Mouse (Mus musculus) forebrain, embryonic 14.5 days (tissue): ENCODE data around the gene Elp4. TPM values are rescaled to one million over a fixed set of nuclear protein-coding genes. Genes with fewer than 3 reads are reported as not detected.

Source experiments
- ATAC-seq: fragments of 200-750 bp; cut with Nextera tagmentation; 2 replicates; pipeline ENCODE4 v1.8.0; 2017; ENCODE audit warnings: mild to moderate bottlenecking, moderate library complexity
- DNase-seq: peaks from one replicate; pipeline ENCODE4 v3.0.0-alpha.2; 2015; ENCODE audit warnings: low spot score
- H3K27ac ChIP-seq: fragments of 300-500 bp; sonication (generic); 2 replicates; pipeline ENCODE4 v1.5.1; 2014; ENCODE audit warnings: low read depth, mild to moderate bottlenecking, control low read depth, low read length, moderate library complexity
- H3K27me3 ChIP-seq: fragments of 300-500 bp; sonication (generic); replicated peaks from 2 replicates; pipeline ENCODE4 v1.6.1; 2014; ENCODE audit warnings: low read length, control low read depth, mixed read lengths; ENCODE audit not compliant: control insufficient read depth, insufficient read depth
- H3K36me3 ChIP-seq: fragments of 300-500 bp; sonication (generic); 2 replicates; pipeline ENCODE4 v1.6.1; 2014; ENCODE audit warnings: low read length, control low read depth; ENCODE audit not compliant: control insufficient read depth, insufficient read depth
- H3K4me1 ChIP-seq: fragments of 300-500 bp; sonication (generic); 2 replicates; pipeline ENCODE4 v1.6.1; 2014; ENCODE audit warnings: antibody characterized with exemption, low read length, control low read depth; ENCODE audit not compliant: control insufficient read depth, insufficient read depth
- H3K4me2 ChIP-seq: fragments of 300-500 bp; sonication (generic); 2 replicates; pipeline ENCODE4 v1.6.1; 2014; ENCODE audit warnings: mild to moderate bottlenecking, control low read depth, low read length
- H3K4me3 ChIP-seq: fragments of 300-500 bp; sonication (generic); 2 replicates; pipeline ENCODE4 v1.5.1; 2014; ENCODE audit warnings: low read depth, low read length, control low read depth
- H3K9ac ChIP-seq: fragments of 300-500 bp; sonication (generic); 2 replicates; pipeline ENCODE4 v1.6.1; 2014; ENCODE audit warnings: mild to moderate bottlenecking, low read length, control low read depth, moderate library complexity
- H3K9me3 ChIP-seq: fragments of 300-500 bp; sonication (generic); replicated peaks from 2 replicates; pipeline ENCODE4 v1.6.1; 2016; ENCODE audit warnings: low read length, control low read depth, mixed read lengths; ENCODE audit not compliant: control insufficient read depth
- WGBS: fragments of 180-500 bp; shearing (Covaris S2); extraction: QIAGEN DNeasy Blood & Tissue Kit; methylation state at CpG from one replicate; pipeline ENCODE4 v1.1.7; 2014; 5-methylcytosine and 5-hydroxymethylcytosine counted together
- polyA plus RNA-seq: library from polyadenylated mRNA; unstranded; fragments of >200 nt; fragmentation: Nextera tagmentation; extraction: Ambion mirVana; gene quantifications from 2 replicates; pipeline ENCODE4 v1.2.1, GENCODE M21; 2014

Elp4 gene
- polyA plus RNA-seq, 1 experiment from 2014 or later: 45.5 TPM

- H3K27ac ChIP-seq: no peak overlapping the region; the same call in 1 of the 2 replicates
- WGBS: 22% methylated on average over 6 of the region's 6 CpGs
Observed at GRCm38 (mm10) chr2:105801536-105801935, 102.8 kb downstream of the Elp4 start.

GRCm38 (mm10) chr2:105800694-105801093, 103.7 kb downstream of the Elp4 start:
- Histone ChIP-seq H3K4me2 (no peak overlapping the region), H3K4me1 (peaks cover 11% of the 10 kb centered on the region; the same call in 1 of the 2 replicates), H3K4me3 (no peak overlapping the region), H3K36me3 (no peaks in the 10 kb centered on the region), H3K27me3 (no peaks in the 10 kb centered on the region), H3K9me3 (no peaks in the 10 kb centered on the region), H3K9ac (no peak overlapping the region), H3K27ac (no peak overlapping the region)
- WGBS: 22% methylated on average over 1 of the region's 1 CpGs
- DNase-seq (peak; percentile 57), ATAC-seq (no peak)

More at GRCm38 (mm10) chr2:105801536-105801935, 102.8 kb downstream of the Elp4 start:
- Histone ChIP-seq H3K36me3 (no peaks in the 10 kb centered on the region), H3K4me2 (no peak overlapping the region), H3K9me3 (no peaks in the 10 kb centered on the region), H3K9ac (no peak overlapping the region), H3K4me1 (peaks cover 11% of the 10 kb centered on the region; the same call in 1 of the 2 replicates), H3K4me3 (no peak overlapping the region), H3K27me3 (no peaks in the 10 kb centered on the region)
- ATAC-seq (no peak), DNase-seq (peak; percentile 48)

- 74% methylated on average over 2 of the region's 2 CpGs for WGBS
- Histone ChIP-seq H3K4me1 (peaks cover 11% of the 10 kb centered on the region; the same call in 1 of the 2 replicates), H3K27ac (no peak overlapping the region), H3K4me3 (no peak overlapping the region), H3K36me3 (no peaks in the 10 kb centered on the region), H3K27me3 (no peaks in the 10 kb centered on the region), H3K9ac (no peak overlapping the region), H3K4me2 (no peak overlapping the region), H3K9me3 (no peaks in the 10 kb centered on the region)
- DNase-seq: peak; percentile 57
- ATAC-seq: no peak
Observed at GRCm38 (mm10) chr2:105799840-105800239, 104.5 kb downstream of the Elp4 start.

GRCm38 (mm10) chr2:105797842-105798241, 106.5 kb downstream of the Elp4 start:
- DNase-seq: no peak
- Histone ChIP-seq H3K4me1 (peaks cover 9% of the 10 kb centered on the region; the same call in 1 of the 2 replicates), H3K27me3 (no peaks in the 10 kb centered on the region), H3K9me3 (no peaks in the 10 kb centered on the region), H3K27ac (no peak overlapping the region), H3K9ac (no peak overlapping the region), H3K36me3 (no peaks in the 10 kb centered on the region), H3K4me3 (no peak overlapping the region), H3K4me2 (no peak overlapping the region)
- ATAC-seq: no peak

DNA sequence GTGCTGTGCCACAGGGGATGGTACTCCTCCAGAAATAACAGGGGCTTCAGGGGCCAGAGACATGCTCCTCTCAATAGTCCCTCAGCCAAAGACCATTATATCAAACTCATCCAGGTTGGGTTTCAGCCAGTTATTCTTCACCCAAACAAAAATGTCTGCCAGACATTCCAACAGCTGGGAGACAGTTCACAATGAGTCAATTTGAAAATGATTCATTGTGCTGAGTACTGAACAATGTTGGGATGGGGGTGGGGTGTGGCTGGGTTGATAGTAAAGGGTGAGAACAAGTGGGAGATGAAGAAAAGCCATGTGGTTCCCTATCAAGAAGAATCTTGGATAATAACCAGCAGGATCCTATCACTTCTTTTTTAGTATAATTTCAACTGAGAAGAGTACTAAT, 108.3 kb downstream of the Elp4 start:
- no peak for ATAC-seq
- no peak for DNase-seq
- H3K9ac ChIP-seq: no peak overlapping the region

DNA sequence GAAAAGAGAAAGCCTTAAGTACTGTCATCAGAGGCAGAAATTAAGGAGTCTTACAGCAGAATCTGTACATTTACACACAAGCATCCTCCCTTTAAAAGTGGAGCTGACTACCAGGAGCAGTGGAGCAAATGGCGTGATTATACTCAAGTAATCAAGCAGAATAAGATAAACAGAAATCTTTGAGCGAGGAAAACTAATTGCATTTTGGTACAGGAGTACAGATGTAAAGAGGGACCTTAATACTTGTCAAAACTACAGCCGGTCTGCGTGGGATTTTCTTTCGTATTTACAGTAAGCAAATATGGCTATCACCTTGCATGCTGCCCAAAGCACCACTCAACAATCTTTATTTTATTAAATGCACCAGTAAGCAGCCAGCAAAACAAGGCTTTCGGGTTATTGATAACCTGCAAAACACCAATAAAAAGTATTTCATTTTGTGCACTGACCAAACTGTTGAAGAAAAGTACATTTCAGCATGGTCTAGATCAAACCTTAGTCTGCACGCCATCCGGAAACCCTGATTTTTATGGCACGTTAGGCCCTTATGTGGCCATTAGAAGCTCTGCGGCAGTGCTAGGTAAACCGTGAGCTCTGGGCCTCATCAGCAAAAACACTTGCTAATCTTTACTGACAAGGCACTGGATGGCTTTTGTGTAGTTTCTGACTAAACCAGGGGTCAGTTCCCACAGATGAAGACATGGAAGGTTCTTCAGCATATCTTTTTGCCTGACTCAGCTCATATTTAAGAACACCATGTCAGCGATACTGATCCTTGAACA, 111.8 kb downstream of the Elp4 start:
- Histone ChIP-seq H3K4me2 (0 out of 2 replicates have a peak overlapping the region, but pooled peaks have one; percentile 2), H3K27ac (no peak overlapping the region), H3K4me3 (no peak overlapping the region), H3K9ac (no peak overlapping the region), H3K27me3 (no peaks in the 10 kb centered on the region), H3K4me1 (peaks cover 14% of the 10 kb centered on the region), H3K9me3 (no peaks in the 10 kb centered on the region), H3K36me3 (no peaks in the 10 kb centered on the region)
- peak; percentile 71 for ATAC-seq
- peak; percentile 72 for DNase-seq
- 25% methylated on average over 12 of the region's 12 CpGs for WGBS

More for the DNA sequence above, 108.3 kb downstream of the Elp4 start:
- no peak overlapping the region for H3K4me3 ChIP-seq
- peaks cover 18% of the 10 kb centered on the region for H3K4me1 ChIP-seq
- no peaks in the 10 kb centered on the region for H3K27me3 ChIP-seq
- H3K4me2 ChIP-seq: no peak overlapping the region
- H3K9me3 ChIP-seq: no peaks in the 10 kb centered on the region
- H3K36me3 ChIP-seq: no peaks in the 10 kb centered on the region
- no peak overlapping the region for H3K27ac ChIP-seq

DNA sequence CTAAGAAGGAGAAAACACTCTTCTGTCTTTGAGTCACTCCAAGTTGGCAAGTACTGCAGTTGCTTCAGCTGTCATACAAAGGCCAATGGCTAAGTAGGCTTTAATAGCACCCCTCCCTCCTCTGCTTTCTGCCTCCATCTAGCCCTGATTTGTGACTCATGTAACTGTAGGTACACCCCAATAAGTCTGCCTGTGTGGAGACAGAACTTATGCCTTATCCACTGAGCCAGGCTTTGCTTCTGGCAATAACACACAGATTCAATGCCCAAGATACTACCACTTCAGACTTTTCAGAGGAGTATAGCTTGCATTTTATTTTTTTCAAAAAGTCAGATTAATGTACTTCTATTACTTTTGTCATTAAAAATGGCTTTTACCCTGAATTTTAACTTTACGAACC, 114.4 kb downstream of the Elp4 start:
- Histone ChIP-seq H3K9ac (no peak overlapping the region), H3K27ac (no peak overlapping the region), H3K4me2 (no peak overlapping the region), H3K4me1 (peaks cover 14% of the 10 kb centered on the region), H3K36me3 (no peaks in the 10 kb centered on the region), H3K4me3 (no peak overlapping the region), H3K9me3 (no peaks in the 10 kb centered on the region), H3K27me3 (no peaks in the 10 kb centered on the region)
- ATAC-seq: no peak
- 93% methylated on average over 1 of the region's 1 CpGs for WGBS
- no peak for DNase-seq

DNA sequence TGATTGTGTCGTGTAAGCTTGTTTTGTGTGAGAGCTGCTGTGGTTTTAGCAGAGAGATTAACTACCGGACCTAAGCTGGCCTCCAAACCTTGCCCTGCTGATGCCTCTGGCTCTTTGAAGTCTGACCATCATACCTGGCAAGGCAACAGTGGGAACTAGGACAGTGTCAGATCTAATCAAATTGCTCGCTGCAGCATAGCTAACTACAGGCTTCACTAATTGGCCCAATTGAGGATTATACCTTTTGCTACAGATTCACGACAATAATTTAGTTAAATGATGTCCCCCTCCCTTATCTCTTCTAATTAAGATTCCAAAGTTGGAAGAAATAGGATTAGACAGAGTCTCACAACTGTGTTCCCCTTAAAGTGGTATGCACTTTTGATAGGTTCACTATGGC, 116.6 kb downstream of the Elp4 start:
- peaks cover 12% of the 10 kb centered on the region for H3K4me1 ChIP-seq
- ATAC-seq: no peak
- H3K36me3 ChIP-seq: no peaks in the 10 kb centered on the region
- no peaks in the 10 kb centered on the region for H3K27me3 ChIP-seq
- H3K4me2 ChIP-seq: no peak overlapping the region
- no peak overlapping the region for H3K4me3 ChIP-seq
- DNase-seq: no peak
- WGBS: 13% methylated on average over 4 of the region's 4 CpGs
- no peaks in the 10 kb centered on the region for H3K9me3 ChIP-seq
- H3K9ac ChIP-seq: no peak overlapping the region
- no peak overlapping the region for H3K27ac ChIP-seq

DNA sequence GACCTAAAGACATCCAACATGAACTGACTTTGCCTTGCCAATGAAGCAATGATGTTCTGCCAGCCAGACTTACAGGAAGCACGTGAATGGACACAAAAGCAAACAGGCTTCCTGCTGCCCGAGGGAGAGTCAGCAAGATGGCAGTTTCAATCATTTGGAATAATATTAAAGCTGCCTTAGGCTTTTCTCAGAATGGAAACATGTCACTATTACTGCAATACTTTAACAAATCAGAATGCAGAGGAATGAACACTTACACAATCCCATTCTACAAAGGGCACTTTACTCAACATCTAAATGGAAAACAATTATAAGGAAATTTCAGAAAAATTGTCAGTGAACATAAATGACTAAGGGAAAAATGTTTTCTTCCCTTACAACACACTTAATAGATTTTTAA, 117.4 kb downstream of the Elp4 start:
- 9% methylated on average over 2 of the region's 2 CpGs for WGBS
- DNase-seq: no peak
- no peak for ATAC-seq
- H3K27ac ChIP-seq: no peak overlapping the region
- no peak overlapping the region for H3K4me3 ChIP-seq
- H3K27me3 ChIP-seq: no peaks in the 10 kb centered on the region
- no peaks in the 10 kb centered on the region for H3K36me3 ChIP-seq
- no peaks in the 10 kb centered on the region for H3K9me3 ChIP-seq
- H3K9ac ChIP-seq: no peak overlapping the region
- peaks cover 5% of the 10 kb centered on the region; the same call in 1 of the 2 replicates for H3K4me1 ChIP-seq
- H3K4me2 ChIP-seq: no peak overlapping the region
